Mouse (Mus musculus) frontal cortex, postnatal 10 days (tissue): ENCODE measurements around the gene Vps39.

ENCODE experiments used
- DNase-seq, 2 experiments: peaks; one replicate each; pipeline ENCODE4 v3.0.0; 2022; ENCODE audit warnings: low spot score in 2 of 2, mixed read lengths in 1 of 2

Gene Vps39

DNA sequence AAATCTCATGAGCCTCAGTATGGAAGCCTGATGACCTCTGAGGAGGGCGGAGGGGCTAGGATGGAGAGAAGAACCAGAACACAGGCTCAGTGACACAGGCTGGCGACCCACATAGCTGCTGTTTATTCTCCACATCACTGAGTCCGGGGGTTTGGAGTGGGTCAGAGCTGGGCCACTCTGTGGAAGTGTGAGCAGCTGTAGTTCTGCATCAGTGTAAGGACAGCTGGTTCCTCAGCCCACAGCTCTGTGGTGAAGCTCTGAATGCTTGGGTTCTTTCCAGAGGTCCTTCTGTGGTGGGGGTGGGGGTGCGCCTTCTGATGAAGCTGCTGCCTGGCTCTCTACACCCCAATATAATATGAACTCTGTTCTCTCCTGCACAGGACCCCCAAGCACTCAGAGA lies 53.1 kb downstream of the Vps39 start:
- DNase-seq, result no peak

DNA sequence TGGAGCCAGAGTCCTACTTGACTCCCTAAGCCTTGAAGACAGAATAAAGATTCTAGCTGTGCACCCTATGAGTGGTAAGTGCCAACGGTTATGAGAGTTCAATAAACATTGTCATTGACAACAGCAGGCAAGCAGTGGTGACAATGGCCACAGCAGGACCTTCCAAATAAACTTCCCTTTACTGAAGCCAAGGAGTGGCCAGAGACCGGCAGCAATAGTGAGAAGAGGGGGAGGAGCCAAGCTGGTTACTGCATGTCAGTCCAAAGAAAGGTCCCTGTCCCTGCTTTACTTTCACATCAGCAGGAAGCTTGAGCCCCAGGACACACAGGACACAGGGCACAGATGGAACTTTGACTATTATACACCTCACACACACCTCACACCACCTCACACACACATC lies 56.8 kb downstream of the Vps39 start:
- DNase-seq, result no peak

DNA sequence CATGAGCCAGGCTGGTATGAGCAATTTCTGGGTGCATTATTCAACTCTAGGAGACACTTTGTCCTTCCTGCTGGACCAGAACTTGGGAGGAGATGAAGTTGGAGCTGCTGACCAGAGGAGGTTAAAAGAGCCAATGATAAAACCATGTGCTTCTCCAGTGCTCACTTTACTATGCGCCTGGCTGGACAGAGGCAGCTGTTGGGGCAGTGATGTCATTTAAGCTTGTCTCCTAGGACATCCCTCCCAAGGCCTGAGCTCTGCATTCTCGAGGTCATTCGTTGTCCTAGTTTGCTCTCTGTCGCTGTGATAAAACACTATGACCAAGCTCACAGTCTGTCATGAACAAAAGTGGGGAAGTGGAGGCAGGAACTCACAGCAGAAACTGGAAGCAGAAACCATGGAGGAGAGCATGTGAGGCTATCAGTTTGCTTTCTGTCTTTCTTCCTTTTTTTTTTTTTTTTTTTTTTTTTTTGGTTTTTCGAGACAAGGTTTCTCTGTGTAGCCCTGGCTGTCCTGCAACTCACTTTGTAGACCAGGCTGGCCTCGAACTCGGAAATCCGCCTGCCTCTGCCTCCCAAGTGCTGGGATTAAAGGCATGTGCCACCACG lies 61.4 kb downstream of the Vps39 start:
- no peak for DNase-seq

DNA sequence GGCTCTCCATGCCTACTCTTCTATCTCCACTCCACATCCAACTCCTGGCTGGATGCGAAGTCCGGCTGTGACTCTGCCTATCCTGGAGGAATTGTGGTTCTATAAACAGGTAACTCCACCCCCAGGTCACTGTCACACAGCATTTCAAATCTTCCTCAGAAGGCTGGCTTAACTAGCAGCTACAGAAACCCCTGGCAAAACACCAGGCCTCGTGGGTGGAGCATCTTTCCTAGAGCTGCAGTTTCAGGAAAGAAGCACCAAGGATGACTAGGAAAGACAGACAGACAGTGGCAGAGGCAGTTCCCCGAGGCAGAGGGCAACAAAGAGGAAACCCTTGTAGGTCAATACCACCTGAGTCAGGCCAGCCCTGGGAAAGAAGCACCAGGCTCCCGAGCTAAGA lies 63.9 kb downstream of the Vps39 start, which contains the start of gene Pla2g4d:
Pla2g4d (minus strand) TSS at position 203 of the 400 bp plus-strand sequence.
- DNase-seq, result no peak

DNA sequence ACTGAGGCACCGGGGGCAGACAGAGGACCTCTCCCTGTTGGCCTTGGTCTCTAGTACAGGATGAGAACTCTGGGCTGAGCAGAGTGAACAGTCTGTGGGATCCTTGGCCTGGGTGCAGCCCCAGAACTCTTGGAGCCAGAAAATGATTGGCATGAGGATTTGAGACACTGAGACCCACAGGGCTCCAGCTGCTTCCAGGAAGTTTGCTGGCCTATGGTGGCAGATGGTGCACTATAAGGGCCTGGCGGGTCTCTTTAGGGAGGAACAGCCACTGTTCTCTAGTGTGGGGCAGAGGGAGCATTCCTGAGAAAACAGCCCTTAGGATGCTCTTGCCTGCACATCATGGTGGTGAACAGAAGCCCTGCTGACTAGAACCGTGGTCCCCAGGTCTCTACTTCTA lies 64.5 kb downstream of the Vps39 start:
- no peak for DNase-seq

DNA sequence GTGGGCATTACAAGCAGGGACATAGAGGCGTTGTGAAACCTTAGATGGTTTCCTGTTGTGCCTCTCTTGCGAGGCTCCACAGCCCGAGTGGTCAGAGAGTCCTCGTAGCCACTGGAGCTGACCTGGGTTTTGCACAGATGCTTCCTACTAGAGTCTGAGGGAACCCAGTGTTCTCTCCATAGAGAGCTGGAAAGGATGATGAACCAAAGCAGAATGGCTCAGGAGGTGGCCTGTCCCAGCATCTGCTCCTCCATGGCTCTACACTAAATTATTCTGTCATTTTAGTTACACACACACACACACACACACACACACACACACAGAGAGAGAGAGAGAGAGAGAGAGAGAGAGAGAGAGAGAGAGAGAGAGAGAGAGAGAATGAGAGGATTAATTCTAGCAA lies 67.3 kb downstream of the Vps39 start:
- no peak for DNase-seq

DNA sequence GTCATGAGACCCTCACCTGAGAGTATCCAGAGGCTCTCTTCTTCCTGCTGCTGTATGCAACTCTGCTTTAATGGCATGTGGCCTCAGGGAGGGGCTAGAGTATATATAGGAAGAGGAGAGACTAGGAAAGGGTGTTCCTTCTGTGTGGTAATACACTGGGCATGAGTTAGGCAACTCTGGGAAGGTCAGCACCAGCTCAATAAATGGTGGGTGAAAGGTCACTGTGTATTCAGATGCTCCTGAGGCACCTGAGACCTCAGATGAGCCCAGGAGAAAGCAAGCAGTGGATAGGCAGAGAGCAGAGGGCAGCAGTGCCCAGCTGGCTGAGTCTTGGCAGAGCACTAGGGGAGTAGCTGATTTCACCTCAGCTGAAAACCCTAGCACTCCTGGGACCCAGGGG lies 68.2 kb downstream of the Vps39 start:
- DNase-seq, result no peak

DNA sequence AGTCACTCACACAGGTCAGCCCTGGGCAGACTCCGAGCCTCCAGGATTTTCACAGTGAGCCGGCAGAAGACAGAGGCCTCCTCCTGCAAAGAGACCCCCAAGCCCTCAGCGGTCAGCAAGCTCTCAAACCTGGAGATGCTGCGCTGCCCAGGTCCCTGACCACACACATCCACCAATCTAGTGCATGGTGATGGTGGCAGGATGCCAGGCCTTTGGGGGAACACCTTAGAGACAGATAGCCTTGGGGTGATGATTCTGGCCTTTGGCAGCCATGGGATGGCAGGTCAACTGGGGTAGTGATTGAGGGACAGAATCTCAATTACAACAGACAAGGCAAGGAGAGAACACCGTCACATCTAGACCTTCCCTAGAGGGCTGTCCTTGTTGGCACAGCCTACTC lies 68.8 kb downstream of the Vps39 start:
- no peak for DNase-seq

DNA sequence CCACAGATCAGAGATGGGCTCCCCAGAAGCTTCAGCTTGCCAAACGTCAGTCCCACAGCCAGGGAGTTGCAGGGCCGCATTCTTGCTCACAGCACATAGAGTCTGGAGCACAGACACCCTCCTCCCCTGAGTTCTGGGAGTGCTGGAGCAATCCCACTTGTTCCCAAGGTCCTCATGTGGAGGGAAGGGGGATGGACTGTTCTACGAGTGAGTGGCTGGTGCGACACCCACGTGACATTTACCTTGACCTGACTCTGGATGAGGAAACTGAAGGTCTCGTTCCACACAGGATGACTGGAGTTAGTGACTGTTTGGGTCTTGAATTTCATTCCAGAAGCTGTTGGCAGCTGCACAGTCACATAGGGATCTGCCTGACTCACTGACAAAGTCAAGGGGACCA lies 69.4 kb downstream of the Vps39 start:
- DNase-seq, result no peak

DNA sequence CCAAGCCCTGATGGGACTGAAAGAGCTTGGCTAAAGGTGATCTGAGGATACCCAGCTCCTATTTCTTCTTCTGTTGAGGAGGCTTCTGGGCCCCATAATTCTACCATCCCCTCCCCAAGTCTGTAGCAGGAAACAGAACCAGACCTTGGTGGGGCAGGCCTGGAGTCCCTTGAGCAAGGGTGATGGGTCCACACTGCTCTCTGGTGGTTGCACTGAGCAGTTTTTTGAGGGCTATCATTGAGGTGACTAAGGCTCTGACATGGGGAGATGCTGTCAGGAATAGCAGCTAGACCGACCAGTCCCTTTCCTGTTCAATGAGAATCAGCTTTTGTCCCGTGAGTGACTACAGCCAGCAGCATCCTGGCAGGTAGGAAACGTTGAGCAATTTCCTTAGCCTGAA lies 71.7 kb downstream of the Vps39 start:
- DNase-seq, result no peak

DNA sequence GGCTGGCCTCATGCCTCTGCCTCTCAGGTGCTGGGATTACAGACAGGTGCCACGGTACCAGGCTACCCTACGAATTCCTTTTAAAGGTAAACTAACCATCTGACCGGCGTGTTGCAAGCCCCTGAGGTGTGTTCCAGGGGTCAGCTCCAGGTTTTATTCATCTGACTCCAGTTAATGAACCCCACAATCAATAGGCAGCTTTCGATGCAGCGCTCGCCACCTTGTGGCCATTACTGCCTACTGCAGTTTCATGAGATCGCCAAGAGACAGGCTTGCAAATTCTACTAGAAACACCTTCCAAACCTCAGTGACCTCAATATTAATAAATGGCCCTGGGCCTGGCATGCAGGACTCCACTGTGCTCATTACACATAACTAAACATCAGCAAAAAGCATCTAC lies 73.0 kb downstream of the Vps39 start:
- DNase-seq, result peak in 1 of 2 experiments; percentile 39

DNA sequence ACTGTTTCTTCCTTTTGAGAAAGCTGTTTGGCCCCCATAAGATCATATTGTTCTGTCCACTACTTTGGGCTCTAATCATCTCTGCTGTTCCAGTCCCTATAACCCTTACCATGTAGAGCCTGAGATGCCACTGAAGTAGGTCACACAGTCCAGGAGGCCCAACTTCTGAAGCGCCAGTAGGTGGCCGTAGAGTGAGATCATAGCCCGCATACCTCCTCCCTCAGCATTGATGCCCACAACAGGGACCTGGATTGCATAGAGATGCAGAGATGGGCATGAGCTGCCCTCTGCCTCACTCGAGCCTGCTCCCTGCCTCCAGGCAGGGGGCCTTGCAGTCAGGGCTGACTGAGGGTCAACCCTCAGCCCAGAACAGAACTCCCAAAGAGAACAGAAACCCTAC lies 76.0 kb downstream of the Vps39 start:
- no peak for DNase-seq

DNA sequence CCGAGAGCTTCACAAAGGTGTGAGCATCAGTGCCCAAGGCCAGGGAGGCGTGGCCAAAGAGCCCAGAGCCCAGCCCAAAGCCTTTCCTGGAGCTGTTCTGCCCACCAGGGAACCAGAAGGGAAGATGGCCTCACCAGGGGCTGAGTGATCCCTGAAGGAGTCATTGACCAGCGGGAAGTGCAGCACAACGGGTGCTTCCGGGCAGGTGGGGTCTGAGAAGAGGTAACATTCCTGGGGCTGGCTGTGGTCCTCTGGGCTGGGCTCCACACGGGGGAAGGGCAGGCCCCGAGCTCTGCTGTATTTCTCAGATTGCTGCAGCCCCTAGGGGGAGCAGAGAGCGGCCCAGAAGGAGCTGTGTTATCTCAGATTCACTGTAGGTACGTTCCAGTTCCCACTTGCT lies 84.3 kb downstream of the Vps39 start:
- no peak for DNase-seq
